Mouse (Mus musculus): ENCODE results near the gene Uchl3.

Gene Uchl3

DNA sequence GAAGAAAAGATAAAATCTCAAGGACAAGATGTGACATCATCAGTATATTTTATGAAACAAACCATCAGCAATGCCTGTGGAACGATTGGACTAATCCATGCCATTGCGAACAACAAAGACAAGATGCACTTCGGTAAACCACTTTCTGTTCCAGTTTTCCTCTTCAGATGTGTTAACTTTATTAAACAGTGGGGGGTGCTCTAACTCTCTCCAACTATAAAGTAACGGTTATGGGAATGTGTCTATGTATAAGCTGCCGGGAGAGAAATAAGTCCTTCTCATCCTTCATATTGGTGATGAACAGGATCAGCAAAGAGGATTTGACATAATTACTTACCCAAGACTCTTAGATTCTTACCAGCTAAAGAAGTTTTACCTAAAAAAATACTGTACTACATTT is 12.8 kb downstream of the Uchl3 start:
- no peak for DNase-seq (ENCODE audit: low spot score in 2 of 2)

DNA sequence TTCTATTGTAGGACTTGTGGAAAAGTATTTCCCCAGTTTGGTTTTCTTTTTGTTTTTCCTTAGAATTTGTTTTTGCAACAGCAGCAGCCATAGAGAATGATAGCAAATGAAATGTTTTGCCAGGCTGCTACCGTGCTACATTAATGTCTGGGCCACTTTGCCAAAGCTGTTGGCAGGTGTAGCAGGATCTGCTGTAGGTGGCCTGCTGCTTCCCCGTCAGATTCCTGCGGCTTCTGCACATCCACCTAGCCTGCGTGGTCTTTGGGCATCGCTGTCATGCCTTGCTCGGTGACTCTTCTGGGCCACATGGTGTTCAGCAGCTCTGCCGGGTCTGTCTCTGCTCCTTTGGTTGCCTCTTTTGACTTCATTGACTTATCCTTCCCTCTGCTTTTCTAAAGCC is 14.9 kb downstream of the Uchl3 start:
- DNase-seq (ENCODE audit: low spot score in 2 of 2): no peak

- DNase-seq (ENCODE audit: low spot score in 2 of 2): no peak
Measured at GRCm38 (mm10) chr14:101672226-101672625, 18.5 kb downstream of the Uchl3 start.

DNA sequence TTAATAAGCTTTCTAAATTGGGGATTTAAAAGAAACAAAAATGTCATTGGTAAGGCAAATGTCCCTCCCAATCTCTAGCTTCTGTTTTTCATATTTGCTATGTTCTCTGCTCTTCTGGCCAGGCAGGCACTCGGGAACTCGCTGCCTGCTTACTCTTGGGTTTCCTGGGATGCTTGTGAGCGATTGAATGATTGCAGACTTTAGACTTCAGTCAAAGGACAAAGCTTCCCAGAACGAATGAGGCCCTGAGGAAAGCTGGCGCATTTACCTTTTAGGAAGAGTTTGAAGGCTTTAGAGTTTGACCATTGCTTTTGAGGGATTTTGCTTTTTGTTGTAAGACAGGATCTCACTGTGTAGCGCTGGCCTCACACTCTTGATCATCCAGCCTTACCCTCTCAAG is 33.9 kb downstream of the Uchl3 start:
- DNase-seq (ENCODE audit: low spot score in 2 of 2): no peak

DNA sequence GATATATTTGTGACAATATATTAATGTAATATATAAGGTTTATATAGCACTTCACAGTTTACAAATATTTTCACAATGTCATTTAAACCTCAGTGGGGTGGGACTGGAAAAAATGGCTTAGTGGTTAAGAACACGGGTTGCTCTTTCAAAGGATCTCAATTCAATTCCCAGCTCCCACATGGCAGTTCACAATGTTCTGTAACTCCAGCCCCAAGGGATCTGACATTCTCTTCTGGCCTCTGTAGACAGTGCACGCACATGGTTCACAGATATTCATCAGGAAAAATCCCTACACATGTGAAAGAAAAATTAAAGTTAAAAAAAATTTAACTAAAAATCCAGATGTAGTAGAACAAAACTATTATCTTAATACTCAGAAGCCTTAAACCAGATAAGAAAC is 34.6 kb downstream of the Uchl3 start:
- DNase-seq (ENCODE audit: low spot score in 2 of 2): peak; percentile 26 to 62

- no peak for DNase-seq (ENCODE audit: low spot score in 2 of 2)
Measured at GRCm38 (mm10) chr14:101704479-101704878, 50.7 kb downstream of the Uchl3 start.

DNA sequence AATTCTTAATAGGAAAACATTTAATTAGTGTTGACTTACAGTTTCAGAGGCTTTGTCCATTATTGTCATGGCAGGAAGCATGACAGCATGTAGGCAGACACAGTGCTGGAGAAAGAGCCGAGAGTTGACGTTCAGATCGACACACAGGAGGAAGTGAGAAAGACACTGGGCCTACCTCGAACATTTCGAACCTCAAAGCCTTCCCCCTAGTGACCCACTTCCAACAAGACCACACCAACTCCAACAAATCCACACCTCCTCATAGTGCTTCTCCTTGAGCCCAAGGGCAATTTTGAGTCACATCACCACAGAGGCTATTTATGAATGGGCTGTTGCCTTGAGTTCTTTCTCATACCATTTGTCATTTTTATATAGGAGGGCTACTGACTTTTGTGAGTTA is 53.3 kb downstream of the Uchl3 start:
- DNase-seq (ENCODE audit: low spot score in 2 of 2): no peak

GRCm38 (mm10) chr14:101714414-101714813 is 60.6 kb downstream of the Uchl3 start:
- no peak for DNase-seq (ENCODE audit: low spot score in 2 of 2)

GRCm38 (mm10) chr14:101729237-101729971 is 75.6 kb downstream of the Uchl3 start, which contains the start of the genes Gm9922 and Lmo7:
Gene Gm9922, minus strand, starts transcription at chr14:101729814.
Gene Lmo7, plus strand, starts transcription at chr14:101729957.
- peak; percentile 81 to 85 for DNase-seq (ENCODE audit: low spot score in 2 of 2)

DNA sequence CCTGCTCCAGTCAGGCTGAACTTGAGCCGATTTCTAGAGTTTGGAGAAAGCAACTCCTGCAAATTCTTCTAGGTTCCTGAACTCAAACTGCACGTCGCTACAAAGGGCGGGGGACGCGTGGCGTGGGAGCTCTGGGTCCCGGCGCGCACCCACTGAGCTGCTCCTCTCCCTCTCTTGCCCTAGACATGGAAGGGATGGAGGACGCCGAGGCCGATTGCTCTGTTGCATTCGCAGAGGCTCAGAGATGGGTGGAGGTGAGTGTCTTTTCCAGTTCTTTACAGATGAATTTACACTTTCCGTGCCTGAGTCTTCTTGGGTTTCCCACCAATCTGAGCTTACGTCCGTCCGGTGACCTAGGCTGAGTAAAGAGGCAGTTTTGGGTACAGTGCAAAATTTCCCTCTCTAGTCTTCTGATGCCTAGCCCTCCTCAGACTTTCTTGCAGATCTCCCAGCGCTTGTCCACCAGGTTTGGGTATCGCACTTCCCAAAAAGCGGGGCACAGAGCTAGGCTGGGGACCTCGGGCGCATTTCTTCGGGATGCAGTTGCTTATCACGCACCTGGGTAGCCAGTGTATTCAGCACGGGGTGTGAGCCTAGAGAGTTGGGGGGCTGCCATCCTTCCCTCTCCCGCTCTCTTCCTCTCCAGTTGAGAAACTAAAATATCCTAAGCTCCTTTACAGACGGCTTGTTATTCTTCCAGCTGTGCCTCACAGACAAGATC is 76.4 kb downstream of the Uchl3 start:
- peak in 1 of 2 experiments; percentile 4 for DNase-seq (ENCODE audit: low spot score in 2 of 2)

GRCm38 (mm10) chr14:101733542-101734303 is 80.0 kb downstream of the Uchl3 start:
- no peak for DNase-seq (ENCODE audit: low spot score in 2 of 2)

GRCm38 (mm10) chr14:101737501-101737900 is 83.7 kb downstream of the Uchl3 start:
- no peak for DNase-seq (ENCODE audit: low spot score in 2 of 2)
